Mouse (Mus musculus) kidney, adult 10 weeks (tissue): Measurements from ENCODE around the gene Gtf3c2. TPM values are rescaled to one million over a fixed set of nuclear protein-coding genes. Genes with fewer than 3 reads are reported as not detected.

Source experiments
- polyA plus RNA-seq: library from polyadenylated mRNA; stranded (reverse); fragments of 350-450 nt; fragmentation: Illumina TruSeq; extraction: RNeasy Lipid Tissue Mini Kit (QIAGEN cat#74804); gene quantifications from one replicate; pipeline ENCODE4 v1.2.3, GENCODE M21; 2014; ENCODE audit warnings: low read depth, low replicate concordance

Gtf3c2 gene
- 30.1 TPM for polyA plus RNA-seq

DNA sequence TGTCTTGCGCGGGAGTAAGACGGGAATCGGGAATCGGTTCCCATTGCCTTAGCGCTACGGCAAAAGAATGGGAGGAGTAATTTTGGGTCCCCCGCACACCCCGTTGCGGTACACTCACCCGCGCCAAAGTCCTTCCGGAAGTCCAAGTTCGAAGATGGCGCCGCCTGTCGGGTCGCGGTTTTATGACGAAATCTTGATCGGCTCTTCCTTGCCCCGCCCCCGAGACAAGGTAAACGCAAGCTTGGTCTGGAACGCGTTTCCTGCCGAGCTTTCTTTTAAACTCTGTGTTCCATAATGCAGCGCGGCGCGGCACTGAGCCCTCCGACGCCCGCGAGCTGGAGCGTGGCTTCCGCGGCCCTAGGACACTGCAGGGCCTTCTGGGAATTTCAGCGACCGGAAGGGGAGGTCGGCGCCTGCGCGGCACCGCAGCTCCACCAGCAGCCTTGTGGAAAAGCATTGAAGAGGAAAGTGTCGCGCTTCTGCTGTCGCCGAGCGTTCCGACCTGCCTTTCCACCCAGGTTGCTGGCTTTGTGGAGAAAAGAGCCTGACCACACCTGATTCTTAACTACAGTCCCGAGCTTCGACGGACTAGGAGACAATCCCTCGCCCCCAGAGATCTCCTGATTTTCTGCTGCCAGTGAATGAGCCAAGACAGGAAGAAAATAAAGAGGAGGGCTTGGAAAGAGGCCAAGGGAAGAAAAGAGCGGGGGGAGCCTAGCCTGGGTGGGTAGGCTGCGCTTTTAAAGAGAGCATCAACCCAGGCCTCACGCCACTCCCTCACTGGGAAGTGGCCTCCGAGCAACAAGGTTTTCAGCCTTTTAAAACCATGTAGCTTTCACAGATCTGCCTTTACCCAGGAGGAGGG is at the start of gene Gtf3c2, which contains the start of gene Gm29609:
Gene Gtf3c2, minus strand, starts transcription at position 379 of the 865 bp plus-strand sequence.
Gene Gm29609, minus strand, starts transcription at position 146 of the 865 bp plus-strand sequence.

DNA sequence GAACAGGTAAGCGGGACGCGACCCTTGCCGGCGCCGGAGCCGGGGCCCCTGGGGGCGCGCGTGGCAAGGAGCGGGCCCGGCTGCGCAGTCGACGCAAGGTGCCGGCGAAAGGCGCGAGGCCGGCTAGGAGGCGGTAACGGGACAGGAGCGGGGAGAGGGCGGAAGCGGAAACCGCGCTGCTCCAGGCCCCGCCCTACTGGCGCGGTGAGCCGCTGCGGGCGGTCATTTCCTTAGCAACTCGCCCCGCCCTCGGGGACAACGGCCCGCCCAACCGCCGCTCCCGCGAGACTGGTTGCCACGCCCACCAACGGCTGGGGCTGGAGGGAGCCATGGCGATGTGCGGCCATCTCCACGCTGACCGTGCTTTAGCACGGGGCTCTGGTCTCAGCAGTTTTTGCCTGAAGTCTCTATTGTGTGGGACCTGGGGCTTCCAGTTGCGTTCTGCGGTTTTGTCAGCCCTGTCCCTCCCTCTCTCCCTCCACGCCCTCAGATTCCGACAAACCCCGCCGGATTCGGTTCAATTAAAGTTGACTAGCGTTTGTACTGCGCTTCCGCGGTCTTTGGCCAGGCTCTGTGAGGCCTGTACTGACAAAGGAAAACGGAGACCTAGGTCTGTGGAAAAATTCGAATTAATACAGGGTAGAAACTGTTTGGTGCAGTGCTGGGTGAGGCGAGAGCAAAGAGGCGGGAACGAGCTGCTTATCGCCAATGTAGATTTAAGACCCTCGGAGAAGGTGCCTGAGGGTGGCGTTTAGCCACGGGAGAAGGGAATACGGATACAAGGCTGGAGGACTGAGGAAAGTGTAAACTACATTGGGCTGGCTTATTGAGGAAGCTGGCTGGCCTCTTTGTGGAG is 40.7 kb upstream of the Gtf3c2 start, which contains the start of gene Ppm1g:
Gene Ppm1g, minus strand, starts transcription at position 240 of the 856 bp plus-strand sequence.

DNA sequence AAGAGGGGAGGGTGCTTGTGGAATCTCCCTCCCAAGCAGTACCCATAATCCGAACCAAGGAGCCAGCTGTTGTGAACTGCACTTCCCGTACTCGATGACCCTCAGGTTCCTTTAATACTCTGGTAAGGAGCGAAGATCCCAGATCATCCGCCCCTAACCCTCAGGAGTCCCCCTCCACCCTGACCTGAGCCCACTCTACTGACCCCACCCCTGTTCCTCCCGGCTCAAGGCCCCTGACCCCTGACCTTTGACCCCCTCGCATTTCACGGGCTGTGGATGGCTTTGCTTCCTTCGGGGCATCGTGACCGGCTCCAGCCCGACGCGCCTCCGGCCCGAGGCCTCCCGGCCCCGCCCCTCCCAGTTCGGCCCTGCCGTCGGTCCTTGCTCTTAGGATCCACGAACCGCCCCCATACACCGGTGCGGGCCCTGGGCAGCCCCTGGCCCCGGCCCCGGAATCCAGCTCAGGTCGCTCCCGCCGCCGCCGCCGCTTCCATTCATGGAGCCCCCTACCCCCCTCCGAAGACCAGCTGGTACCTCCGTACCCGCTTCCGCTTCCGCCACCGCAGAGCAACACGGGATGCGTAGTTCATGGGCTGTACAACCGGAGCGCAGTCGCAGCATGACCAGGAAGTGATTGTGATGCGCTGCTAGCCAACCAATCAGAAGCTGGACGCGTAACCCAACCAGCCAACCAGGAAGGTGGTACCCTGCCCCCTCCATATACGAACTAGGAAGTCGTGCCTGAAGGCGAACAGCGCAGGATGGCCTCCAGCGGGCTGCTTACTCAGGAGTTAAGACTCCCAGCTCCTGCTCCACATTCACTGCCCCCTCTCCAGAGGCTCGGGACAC is 22.0 kb upstream of the Gtf3c2 start, which contains the start of gene Zfp513:
Gene Zfp513, minus strand, starts transcription at position 562 of the 849 bp plus-strand sequence.

DNA sequence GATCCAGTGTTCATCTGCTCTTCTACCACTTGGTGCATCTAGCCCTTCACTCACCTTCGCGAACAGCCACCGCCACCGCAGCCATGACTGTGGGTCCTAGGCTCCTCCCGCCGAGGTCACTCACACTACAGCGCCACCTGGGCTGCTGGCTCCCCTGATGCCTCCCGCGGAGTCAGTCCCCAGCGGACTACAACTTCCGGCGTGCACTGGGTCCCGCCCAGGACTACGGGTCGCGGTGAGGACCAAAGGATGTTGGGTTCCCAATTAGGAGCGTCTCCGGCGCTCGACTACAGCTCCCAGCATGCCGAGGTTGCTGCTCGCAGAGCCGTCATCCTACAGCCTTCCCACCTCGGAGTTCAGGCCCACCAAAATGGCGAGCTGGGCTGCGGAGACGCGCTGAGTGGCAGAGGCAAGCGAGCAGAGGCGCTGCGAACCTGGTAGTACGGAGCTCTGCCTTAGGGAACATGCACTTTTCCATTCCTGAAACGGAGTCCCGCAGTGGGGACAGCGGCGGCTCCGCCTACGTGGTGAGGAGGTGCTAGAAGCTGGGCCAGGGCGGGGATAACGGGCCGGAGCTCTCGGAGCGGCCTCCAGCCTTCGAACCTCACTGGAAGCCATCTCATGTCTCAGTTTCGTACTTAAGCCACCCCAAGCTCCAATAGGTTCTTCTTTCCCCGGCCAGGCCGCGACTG is 13.1 kb upstream of the Gtf3c2 start, which contains the start of the genes Snx17 and Eif2b4:
Gene Snx17, plus strand, starts transcription at position 289 of the 692 bp plus-strand sequence.
Gene Eif2b4, minus strand, starts transcription at position 492 of the 692 bp plus-strand sequence.

DNA sequence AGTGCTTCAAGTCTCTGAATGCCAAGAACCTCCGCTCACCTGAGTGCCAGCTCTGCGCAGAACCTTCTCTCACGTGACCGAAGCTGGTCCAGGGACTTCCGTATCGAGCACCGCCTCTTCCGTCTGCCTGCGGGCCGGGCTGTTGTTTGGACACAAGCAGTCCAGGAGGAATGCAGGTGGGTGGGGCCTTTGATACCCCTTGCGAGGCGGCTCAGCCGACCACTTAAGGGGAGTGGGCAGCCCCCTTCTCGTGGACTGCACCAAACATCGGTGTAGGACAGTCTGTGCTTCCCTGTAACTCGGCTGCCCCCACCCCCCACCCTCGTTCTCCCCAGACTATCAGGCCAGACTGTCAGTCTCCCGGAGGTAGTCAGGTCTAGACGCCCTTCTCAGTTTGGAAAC is 25.8 kb downstream of the Gtf3c2 start, which contains the start of gene Mpv17:
Gene Mpv17, minus strand, starts transcription at position 100 of the 402 bp plus-strand sequence.

DNA sequence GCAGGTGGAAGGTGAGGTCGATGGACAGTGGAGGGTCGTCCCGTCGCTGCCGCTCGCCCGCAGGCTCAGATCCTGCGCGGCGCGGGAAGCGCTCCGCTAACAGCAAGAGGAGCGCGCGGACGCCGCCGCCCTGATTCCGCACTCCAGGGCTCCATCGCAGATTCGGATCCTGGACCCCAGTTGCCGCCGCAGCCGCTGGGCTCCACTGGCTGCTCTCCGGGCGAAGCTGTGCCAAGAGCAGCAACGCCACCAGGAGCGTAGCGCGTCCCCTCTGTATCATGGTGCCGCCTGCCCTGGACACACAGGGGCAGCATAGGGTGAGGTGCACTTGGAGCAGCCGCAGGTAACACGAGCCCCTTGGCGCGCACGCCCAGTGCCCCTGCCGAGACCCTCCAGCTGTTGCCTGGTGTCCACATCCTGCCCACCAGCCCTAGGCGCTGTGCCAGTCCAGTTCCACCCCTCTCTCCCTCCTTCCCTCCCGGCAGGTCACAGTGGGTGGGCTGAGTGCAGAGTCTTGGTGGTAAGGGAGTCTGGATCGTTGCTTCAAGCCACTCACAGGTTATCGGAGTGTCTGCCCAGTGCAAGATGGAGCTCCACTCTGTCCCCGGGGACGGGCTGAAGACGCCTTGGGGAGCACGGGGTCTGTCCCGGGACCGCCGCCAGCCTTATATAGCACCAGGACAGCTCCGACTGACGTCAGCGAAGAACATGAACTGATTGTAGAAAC is 41.5 kb downstream of the Gtf3c2 start, which contains the start of gene Ucn:
Gene Ucn, minus strand, starts transcription at position 589 of the 727 bp plus-strand sequence.

DNA sequence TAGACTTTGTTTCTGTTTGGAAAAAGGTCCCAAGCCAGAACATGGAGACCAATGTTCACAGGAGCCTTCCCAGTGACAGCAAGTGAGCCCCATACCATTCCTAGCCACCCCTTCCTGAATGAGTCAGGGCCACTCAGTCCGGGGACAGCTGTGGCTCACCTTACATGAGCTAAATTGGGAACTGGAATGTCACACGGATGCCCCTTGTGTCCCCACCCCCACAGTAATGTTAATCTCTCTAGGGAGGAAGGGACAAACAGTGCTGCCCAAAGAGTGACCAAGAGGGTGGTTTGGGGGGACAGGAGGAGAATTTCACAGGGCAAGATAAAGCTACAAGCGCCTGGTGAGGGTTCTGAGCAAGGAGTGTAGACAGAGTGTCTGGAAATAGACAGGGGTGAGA is 63.6 kb downstream of the Gtf3c2 start, which contains the start of gene Trim54:
Gene Trim54, plus strand, starts transcription at position 359 of the 400 bp plus-strand sequence.

DNA sequence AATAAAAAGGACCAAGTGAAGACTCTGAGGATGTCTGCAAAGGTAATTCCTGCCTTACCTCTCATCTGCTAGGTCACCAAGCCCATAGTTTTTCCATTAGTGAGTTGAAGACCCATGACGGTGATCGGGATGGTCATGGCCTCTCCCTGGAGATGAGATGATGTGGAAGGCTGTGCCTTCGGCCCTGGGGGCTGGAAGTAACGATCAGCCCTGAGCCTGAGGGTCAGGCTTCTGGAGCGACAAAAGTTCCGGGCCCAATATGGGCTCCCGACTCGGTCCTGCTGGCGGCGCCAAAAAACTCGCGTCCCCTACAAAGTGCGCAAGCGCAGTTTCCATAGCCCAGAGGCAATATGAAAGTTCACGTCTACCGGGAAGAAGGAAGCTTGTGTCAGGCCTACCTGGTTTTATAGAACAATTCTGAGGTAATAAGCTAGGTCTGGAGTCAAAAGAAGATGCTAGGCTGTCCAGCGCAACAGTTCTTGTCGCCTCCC is 71.9 kb downstream of the Gtf3c2 start, which contains the start of gene Slc30a3:
Gene Slc30a3, minus strand, starts transcription at position 238 of the 491 bp plus-strand sequence.

Other genes starting within 250 kb of the Gtf3c2 start
- 20.9 TPM for gene Cgref1, start 234.6 kb downstream of the Gtf3c2 start, polyA plus RNA-seq
- 26.2 TPM for gene Preb, start 219.8 kb downstream of the Gtf3c2 start, polyA plus RNA-seq
- 0.12 TPM for gene Tcf23, start 211.5 kb downstream of the Gtf3c2 start, polyA plus RNA-seq
- 190 TPM for gene Atraid, start 131.8 kb downstream of the Gtf3c2 start, polyA plus RNA-seq
- gene Slc5a6, start 131.2 kb downstream of the Gtf3c2 start, polyA plus RNA-seq, result 14.3 TPM
- gene Cad, start 125.4 kb downstream of the Gtf3c2 start, polyA plus RNA-seq, result 0.32 TPM
- not detected for gene Dnajc5g, start 73.9 kb downstream of the Gtf3c2 start, polyA plus RNA-seq
- gene Slc30a3, start 71.9 kb downstream of the Gtf3c2 start, polyA plus RNA-seq, result not detected
- not detected for gene Trim54, start 63.4 kb downstream of the Gtf3c2 start, polyA plus RNA-seq
- not detected for gene Ucn, start 41.3 kb downstream of the Gtf3c2 start, polyA plus RNA-seq
- 85.7 TPM for gene Mpv17, start 25.9 kb downstream of the Gtf3c2 start, polyA plus RNA-seq
- gene Gm29609, start 233 bp downstream of the Gtf3c2 start, polyA plus RNA-seq, result 0.24 TPM
- 65.1 TPM for gene Snx17, start 13.1 kb upstream of the Gtf3c2 start, polyA plus RNA-seq
- gene Eif2b4, start 13.3 kb upstream of the Gtf3c2 start, polyA plus RNA-seq, result 1.6 TPM
- 0.85 TPM for gene Zfp513, start 22.2 kb upstream of the Gtf3c2 start, polyA plus RNA-seq
- 20.9 TPM for gene Ppm1g, start 40.5 kb upstream of the Gtf3c2 start, polyA plus RNA-seq
- gene Nrbp1, start 60.7 kb upstream of the Gtf3c2 start, polyA plus RNA-seq, result 66.5 TPM
- not detected for gene Gm9970, start 61.1 kb upstream of the Gtf3c2 start, polyA plus RNA-seq
- gene Krtcap3, start 71.5 kb upstream of the Gtf3c2 start, polyA plus RNA-seq, result 1.5 TPM
- 11.9 TPM for gene Ift172, start 111.0 kb upstream of the Gtf3c2 start, polyA plus RNA-seq
- 3.0 TPM for gene Fndc4, start 115.9 kb upstream of the Gtf3c2 start, polyA plus RNA-seq
- not detected for gene Gckr, start 117.3 kb upstream of the Gtf3c2 start, polyA plus RNA-seq